Mouse (Mus musculus): ENCODE data around the gene Sv2b.

The Sv2b gene

GRCm38 (mm10) chr7:75077560-75078208, 231.4 kb downstream of the Sv2b start:
- no peak for DNase-seq

All from kidney, postnatal 10 days (tissue).